Mouse (Mus musculus) myocyte (in vitro differentiated cells): Measurements from ENCODE around the gene Myrip.

Experiments
- CEBPB ChIP-seq: IDR thresholded peaks from 2 replicates; pipeline ENCODE4 v1.6.1; 2011; ENCODE audit warnings: mild to moderate bottlenecking, moderate library complexity; ENCODE audit not compliant: poor library complexity, insufficient read depth, severe bottlenecking
- E2F4 ChIP-seq: IDR thresholded peaks from one replicate; pipeline ENCODE4 v1.6.1; 2011; ENCODE audit warnings: mild to moderate bottlenecking, control low read depth, moderate library complexity; ENCODE audit not compliant: insufficient read depth
- MAX ChIP-seq: IDR thresholded peaks from one replicate; pipeline ENCODE4 v1.6.1; 2011; ENCODE audit warnings: low read depth, mild to moderate bottlenecking, control low read depth
- MYOD1 ChIP-seq, 3 experiments: IDR thresholded peaks; one replicate each; pipeline ENCODE4 v1.6.1; 2011; ENCODE audit warnings: control low read depth in 2 of 3, low read depth in 2 of 3, mild to moderate bottlenecking in 2 of 3, moderate library complexity in 1 of 3; ENCODE audit not compliant: insufficient read length in 2 of 3, control insufficient read depth in 1 of 3
- MYOG ChIP-seq, 3 experiments: IDR thresholded peaks; one replicate each; pipeline ENCODE4 v1.6.1; 2011; ENCODE audit warnings: control low read depth in 2 of 3, low read depth in 2 of 3, mild to moderate bottlenecking in 2 of 3; ENCODE audit not compliant: insufficient read length in 2 of 3, control insufficient read depth in 1 of 3, insufficient read depth in 1 of 3
- POLR2A ChIP-seq: IDR thresholded peaks from one replicate; pipeline ENCODE4 v1.6.1; 2011; ENCODE audit warnings: low read depth, mild to moderate bottlenecking, control low read depth, moderate library complexity; ENCODE audit not compliant: insufficient read length
- POLR2AphosphoS2 ChIP-seq: IDR thresholded peaks from one replicate; pipeline ENCODE4 v1.6.1; 2011; ENCODE audit warnings: low read depth, control low read depth; ENCODE audit not compliant: insufficient read length
- REST ChIP-seq: IDR thresholded peaks from one replicate; pipeline ENCODE4 v1.6.1; 2011; ENCODE audit warnings: mild to moderate bottlenecking, control low read depth, moderate library complexity; ENCODE audit not compliant: insufficient read depth, insufficient read length
- TCF12 ChIP-seq: IDR thresholded peaks from one replicate; pipeline ENCODE4 v1.6.1; 2011; ENCODE audit warnings: mild to moderate bottlenecking, control low read depth; ENCODE audit not compliant: poor library complexity, insufficient read depth, severe bottlenecking
- USF1 ChIP-seq: IDR thresholded peaks from one replicate; pipeline ENCODE4 v1.6.1; 2011; ENCODE audit warnings: low read depth, mild to moderate bottlenecking, control low read depth, moderate library complexity

GRCm38 (mm10) chr9:120415504-120415903 lies 114.2 kb downstream of the Myrip start:
- no peak for TF ChIP-seq MAX
- TF ChIP-seq POLR2AphosphoS2, result no peak
- TF ChIP-seq POLR2A, result no peak
- TF ChIP-seq USF1, result no peak
- no peak for TF ChIP-seq E2F4
- no peak for TF ChIP-seq MYOG (IDR thresholded peaks at IDR 0.05; ENCODE audit: control insufficient read depth in 1 of 3, insufficient read depth in 1 of 3, insufficient read length in 2 of 3, low read depth in 2 of 3)
- TF ChIP-seq MYOD1 (IDR thresholded peaks at IDR 0.05; ENCODE audit: control insufficient read depth in 1 of 3, insufficient read length in 2 of 3, low read depth in 2 of 3), result no peak
- no peak for TF ChIP-seq TCF12
- no peak for TF ChIP-seq REST
- no peak for TF ChIP-seq CEBPB
